Mouse (Mus musculus): ENCODE data around the gene Lsp1.

Gene Lsp1

GRCm38 (mm10) chr7:142535832-142536231 lies 75.2 kb downstream of the Lsp1 start:
- no peak for DNase-seq (ENCODE audit: extremely low read depth, low read depth, low spot score)

GRCm38 (mm10) chr7:142537181-142537580 lies 76.6 kb downstream of the Lsp1 start:
- no peak for DNase-seq (ENCODE audit: extremely low read depth, low read depth, low spot score)

GRCm38 (mm10) chr7:142537879-142538278 lies 77.3 kb downstream of the Lsp1 start:
- no peak for DNase-seq (ENCODE audit: extremely low read depth, low read depth, low spot score)

- no peak for DNase-seq (ENCODE audit: extremely low read depth, low read depth, low spot score)
These were observed 77.7 kb downstream of the Lsp1 start for GRCm38 (mm10) chr7:142538291-142538690.

GRCm38 (mm10) chr7:142538766-142539165 lies 78.2 kb downstream of the Lsp1 start:
- DNase-seq (ENCODE audit: extremely low read depth, low read depth, low spot score), result no peak

GRCm38 (mm10) chr7:142539828-142540227 lies 79.2 kb downstream of the Lsp1 start:
- DNase-seq (ENCODE audit: extremely low read depth, low read depth, low spot score), result no peak

GRCm38 (mm10) chr7:142542771-142543303 lies 82.2 kb downstream of the Lsp1 start:
- DNase-seq (ENCODE audit: extremely low read depth, low read depth, low spot score), result no peak
